Comparison of ENCODE assay signal across 8 mouse cellular contexts in genomic region chr10:50593371-50593770, GRCm38 (mm10). TPM values are rescaled to one million over a fixed set of nuclear protein-coding genes. Genes with fewer than 3 reads are reported as not detected.
DNase-seq lines count a peak whose midpoint lies in the region; ATAC-seq and TF ChIP-seq lines count a peak whose summit lies in the region.

No protein-coding gene starts in this region.

- 75% methylated on average over 12 of the region's 12 CpGs for WGBS in kidney, postnatal 0 days
- WGBS in hindbrain, embryonic 13.5 days = 77% methylated on average over 12 of the region's 12 CpGs
- WGBS in midbrain, postnatal 0 days = 76% methylated on average over 12 of the region's 12 CpGs

- no peaks in the 10 kb centered on the region for H3K9me3 ChIP-seq in kidney, postnatal 0 days (replicated peaks; ENCODE audit: low read length)
- H3K9me3 ChIP-seq in hindbrain, embryonic 13.5 days = no peaks in the 10 kb centered on the region
- H3K9me3 ChIP-seq in midbrain, postnatal 0 days (ENCODE audit: low read length) = no peaks in the 10 kb centered on the region

- no peaks in the 10 kb centered on the region for H3K36me3 ChIP-seq in kidney, postnatal 0 days (ENCODE audit: insufficient read depth, low read length)
- H3K36me3 ChIP-seq in hindbrain, embryonic 13.5 days = no peaks in the 10 kb centered on the region
- H3K36me3 ChIP-seq in midbrain, postnatal 0 days (ENCODE audit: insufficient read depth, low read length) = no peaks in the 10 kb centered on the region

- ATAC-seq in kidney, postnatal 0 days (replicated peaks; ENCODE audit: low FRiP score, low read depth) = no peak
- no peak for ATAC-seq in hindbrain, embryonic 13.5 days (ENCODE audit: low FRiP score)
- no peak for ATAC-seq in midbrain, postnatal 0 days (ENCODE audit: low FRiP score)

- peak overlapping the region; percentile 67 for H3K4me3 ChIP-seq in kidney, postnatal 0 days (replicated peaks; ENCODE audit: low read depth, low read length)
- peak overlapping the region; percentile 96 for H3K4me3 ChIP-seq in bone marrow macrophage, adult 2 months (ENCODE audit: insufficient read depth, low read length)
- H3K4me3 ChIP-seq in hindbrain, embryonic 13.5 days = peak overlapping the region; percentile 77
- peak overlapping the region; percentile 92 for H3K4me3 ChIP-seq in midbrain, postnatal 0 days (ENCODE audit: low read depth, low read length)

- H3K27ac ChIP-seq in kidney, postnatal 0 days = no peak overlapping the region
- no peak overlapping the region for H3K27ac ChIP-seq in bone marrow macrophage, adult 2 months (ENCODE audit: insufficient read depth, low read depth, low read length)
- no peak overlapping the region for H3K27ac ChIP-seq in hindbrain, embryonic 13.5 days
- H3K27ac ChIP-seq in midbrain, postnatal 0 days (ENCODE audit: low read depth, low read length) = no peak overlapping the region

- H3K9ac ChIP-seq in kidney, postnatal 0 days (ENCODE audit: low read depth, low read length) = no peak overlapping the region
- peak overlapping the region; percentile 80 for H3K9ac ChIP-seq in hindbrain, embryonic 13.5 days
- H3K9ac ChIP-seq in midbrain, postnatal 0 days (replicated peaks; ENCODE audit: low read length, poor library complexity, severe bottlenecking) = peak overlapping the region; percentile 83

- DNase-seq in kidney, postnatal 0 days (ENCODE audit: low spot score) = no peak
- DNase-seq in kidney, postnatal 10 days = no peak
- DNase-seq in midbrain, postnatal 0 days (ENCODE audit: low spot score) = no peak
- no peak for DNase-seq in layer of hippocampus, adult 8-10 months (ENCODE audit: low spot score in 2 of 2)
- no peak for DNase-seq in embryo, embryonic 11 days
- no peak for DNase-seq in cerebellum, adult 8-10 months

- TF ChIP-seq POLR2A in bone marrow macrophage, adult 2 months (IDR thresholded peaks at IDR 0.05; ENCODE audit: borderline replicate concordance, low read depth, low read length) = no peak

- H3K4me2 ChIP-seq in kidney, postnatal 0 days (ENCODE audit: low read length) = peak overlapping the region; percentile 71
- H3K4me2 ChIP-seq in hindbrain, embryonic 13.5 days = peak overlapping the region; percentile 63
- H3K4me2 ChIP-seq in midbrain, postnatal 0 days (ENCODE audit: low read depth, low read length, poor library complexity, severe bottlenecking) = peak overlapping the region; percentile 61

- no peak for TF ChIP-seq CTCF in kidney, postnatal 0 days (IDR thresholded peaks at IDR 0.05; ENCODE audit: low read depth)
- no peak for TF ChIP-seq CTCF in bone marrow macrophage, adult 2 months (IDR thresholded peaks at IDR 0.05; ENCODE audit: low read depth, low read length)
- no peak for TF ChIP-seq CTCF in midbrain, postnatal 0 days (IDR thresholded peaks at IDR 0.05)

- no peaks in the 10 kb centered on the region for H3K27me3 ChIP-seq in kidney, postnatal 0 days (ENCODE audit: insufficient read depth, low read length)
- H3K27me3 ChIP-seq in hindbrain, embryonic 13.5 days = no peaks in the 10 kb centered on the region
- no peaks in the 10 kb centered on the region for H3K27me3 ChIP-seq in midbrain, postnatal 0 days (ENCODE audit: insufficient read depth, low read length)

- no peaks in the 10 kb centered on the region for H3K4me1 ChIP-seq in kidney, postnatal 0 days (replicated peaks; ENCODE audit: insufficient read depth, low read length)
- H3K4me1 ChIP-seq in bone marrow macrophage, adult 2 months (ENCODE audit: control insufficient read depth, insufficient read depth, low read length) = peaks cover 5% of the 10 kb centered on the region; the same call in 1 of the 2 replicates
- peaks cover 10% of the 10 kb centered on the region; the same call in 1 of the 2 replicates for H3K4me1 ChIP-seq in hindbrain, embryonic 13.5 days (replicated peaks)
- no peaks in the 10 kb centered on the region for H3K4me1 ChIP-seq in midbrain, postnatal 0 days (ENCODE audit: insufficient read depth, low read length)

RNA-seq across cellular contexts. Expression of gene Ascc3, which starts 0.9 kb away (rescaled TPM):
- polyA plus RNA-seq in kidney, postnatal 0 days (2015; fragmentation: Nextera tagmentation; extraction: Ambion mirVana) = 11.1 and 13.7 TPM in 2 replicates
- 13.5 and 14.3 TPM in 2 replicates for polyA plus RNA-seq in bone marrow macrophage, adult 2 months (2012; ENCODE audit: insufficient read depth, insufficient read length, missing spikeins)
- polyA plus RNA-seq in hindbrain, embryonic 13.5 days (2015; fragmentation: Nextera tagmentation; extraction: Ambion mirVana) = 17.7 and 17.8 TPM in 2 replicates
- 25.7 and 29.2 TPM in 2 replicates for total RNA-seq in midbrain, postnatal 0 days (2014; rRNA removed)
- polyA plus RNA-seq in midbrain, postnatal 0 days (2015; fragmentation: Nextera tagmentation; extraction: Ambion mirVana) = 11.5 and 14.2 TPM in 2 replicates
- total RNA-seq in layer of hippocampus, adult 8-10 months (2022) = 10 to 100 TPM; 25.3 to 29.3 (median 28.2) TPM
